Mouse (Mus musculus): ENCODE results near the gene Ccdc134. TPM values are rescaled to one million over a fixed set of nuclear protein-coding genes. Genes with fewer than 3 reads are reported as not detected.
A peak's percentile ranks its signal among the peaks of the same experiment; 100 is the strongest.

Gene Ccdc134
- polyA plus RNA-seq, 1 experiment from 2014 or later: 22.9 TPM

DNA sequence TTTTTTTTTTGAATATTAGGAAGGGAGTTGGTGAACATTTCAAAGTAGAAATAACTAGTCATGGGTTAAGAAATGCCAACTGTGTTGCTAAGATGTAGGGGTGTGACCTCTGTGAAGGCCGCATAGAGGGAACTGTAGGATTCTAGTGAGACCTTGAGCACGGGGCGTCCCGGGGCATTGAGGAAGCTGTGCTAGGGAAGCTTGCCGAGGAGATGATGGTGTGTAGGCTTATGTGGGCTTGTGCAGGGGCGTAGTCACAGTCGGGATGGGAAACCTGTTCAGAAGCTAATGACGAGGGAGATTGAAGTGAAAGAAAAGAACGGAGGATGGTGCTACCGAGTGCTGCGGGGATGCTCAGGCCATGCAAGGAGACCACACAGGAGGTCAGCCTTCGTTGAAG lies 24.3 kb downstream of the Ccdc134 start:
- 90% methylated on average over 12 of the region's 12 CpGs for WGBS
- H3K27ac ChIP-seq: 0 out of 2 replicates have a peak overlapping the region, but pooled peaks have one; percentile 4
- no peak for DNase-seq (ENCODE audit: extremely low spot score, low spot score)
- peaks cover 73% of the 10 kb centered on the region for H3K36me3 ChIP-seq (replicated peaks)
- H3K4me1 ChIP-seq: peaks cover 43% of the 10 kb centered on the region
- H3K4me3 ChIP-seq: no peak overlapping the region
- no peaks in the 10 kb centered on the region for H3K9me3 ChIP-seq
- no peaks in the 10 kb centered on the region for H3K27me3 ChIP-seq (ENCODE audit: poor library complexity, severe bottlenecking)

GRCm38 (mm10) chr15:82152435-82152834 lies 24.7 kb downstream of the Ccdc134 start:
- DNase-seq (ENCODE audit: extremely low spot score, low spot score): no peak
- Histone ChIP-seq H3K4me1 (peaks cover 47% of the 10 kb centered on the region), H3K9me3 (no peaks in the 10 kb centered on the region), H3K27me3 (ENCODE audit: poor library complexity, severe bottlenecking) (no peaks in the 10 kb centered on the region), H3K4me3 (no peak overlapping the region), H3K36me3 (replicated peaks) (peaks cover 77% of the 10 kb centered on the region), H3K27ac (0 out of 2 replicates have a peak overlapping the region, but pooled peaks have one; percentile 4)
- 88% methylated on average over 7 of the region's 7 CpGs for WGBS

DNA sequence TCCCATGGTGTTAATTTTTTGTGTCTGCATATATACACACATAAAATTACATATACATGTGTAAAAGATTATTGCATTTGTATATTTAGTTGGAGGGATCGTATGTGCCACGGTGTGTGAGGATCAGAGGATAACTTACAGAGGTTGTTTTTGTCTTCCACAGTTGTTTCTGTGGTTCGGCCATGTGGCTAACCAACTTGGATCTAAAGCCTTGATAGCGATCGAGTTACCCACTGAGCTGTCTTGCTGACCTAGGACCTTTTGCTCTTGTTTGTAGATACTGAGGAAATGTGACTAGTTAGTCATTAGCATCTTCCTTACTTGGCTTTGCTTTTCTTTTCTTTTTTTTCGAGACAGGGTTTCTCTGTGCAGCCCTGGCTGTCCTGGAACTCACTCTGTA lies 28.6 kb downstream of the Ccdc134 start:
- Histone ChIP-seq H3K9me3 (no peaks in the 10 kb centered on the region), H3K36me3 (replicated peaks) (peaks cover 77% of the 10 kb centered on the region)
- WGBS: 94% methylated on average over 6 of the region's 6 CpGs

GRCm38 (mm10) chr15:82156902-82157301 lies 29.2 kb downstream of the Ccdc134 start:
- Histone ChIP-seq H3K4me1 (peaks cover 67% of the 10 kb centered on the region), H3K36me3 (replicated peaks) (peaks cover 72% of the 10 kb centered on the region), H3K9me3 (no peaks in the 10 kb centered on the region), H3K4me3 (no peak overlapping the region), H3K27ac (no peak overlapping the region), H3K27me3 (ENCODE audit: poor library complexity, severe bottlenecking) (no peaks in the 10 kb centered on the region)
- WGBS: 89% methylated on average over 10 of the region's 10 CpGs
- DNase-seq (ENCODE audit: extremely low spot score, low spot score): no peak

More for the DNA sequence above, 28.6 kb downstream of the Ccdc134 start:
- Histone ChIP-seq H3K4me1 (peaks cover 64% of the 10 kb centered on the region), H3K4me3 (no peak overlapping the region), H3K27ac (no peak overlapping the region), H3K27me3 (ENCODE audit: poor library complexity, severe bottlenecking) (no peaks in the 10 kb centered on the region)
- no peak for DNase-seq (ENCODE audit: extremely low spot score, low spot score)

GRCm38 (mm10) chr15:82158243-82159035 lies 30.7 kb downstream of the Ccdc134 start:
- no peak overlapping the region; the same call in 1 of the 2 replicates for H3K4me3 ChIP-seq
- no peaks in the 10 kb centered on the region for H3K27me3 ChIP-seq (ENCODE audit: poor library complexity, severe bottlenecking)
- H3K9me3 ChIP-seq: no peaks in the 10 kb centered on the region
- DNase-seq (ENCODE audit: extremely low spot score, low spot score): no peak
- peaks cover 57% of the 10 kb centered on the region for H3K36me3 ChIP-seq (replicated peaks)
- peaks cover 62% of the 10 kb centered on the region for H3K4me1 ChIP-seq
- WGBS: 79% methylated on average over 17 of the region's 17 CpGs
- 0 out of 2 replicates have a peak overlapping the region, but pooled peaks have one; percentile 15 for H3K27ac ChIP-seq

DNA sequence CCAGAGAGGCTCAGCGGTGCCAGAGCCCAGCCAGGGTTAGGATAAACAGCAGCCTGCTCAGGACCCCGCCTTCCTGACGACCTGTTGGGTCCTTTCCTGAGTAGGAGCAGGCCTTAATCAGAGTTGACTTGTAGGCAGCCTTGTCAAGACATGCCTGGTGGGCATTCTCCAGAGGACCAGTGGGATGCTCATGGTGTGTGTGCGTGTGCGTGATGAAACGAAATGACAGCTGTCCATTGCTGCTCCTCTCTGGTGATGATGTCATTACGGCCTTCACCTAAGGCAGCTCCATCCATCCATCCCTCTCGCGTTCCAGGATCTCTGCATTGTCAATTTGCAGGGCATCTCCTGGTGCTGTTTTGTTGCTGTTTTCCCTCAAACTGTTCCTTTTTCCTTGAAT lies 31.7 kb downstream of the Ccdc134 start:
- H3K4me1 ChIP-seq: peaks cover 69% of the 10 kb centered on the region
- 87% methylated on average over 9 of the region's 9 CpGs for WGBS
- H3K4me3 ChIP-seq: no peak overlapping the region
- no peaks in the 10 kb centered on the region for H3K27me3 ChIP-seq (ENCODE audit: poor library complexity, severe bottlenecking)
- no peak for DNase-seq (ENCODE audit: extremely low spot score, low spot score)
- no peaks in the 10 kb centered on the region for H3K9me3 ChIP-seq
- no peak overlapping the region for H3K27ac ChIP-seq
- H3K36me3 ChIP-seq (replicated peaks): peaks cover 47% of the 10 kb centered on the region

- Histone ChIP-seq H3K36me3 (replicated peaks) (peaks cover 32% of the 10 kb centered on the region), H3K4me1 (peaks cover 75% of the 10 kb centered on the region), H3K27me3 (ENCODE audit: poor library complexity, severe bottlenecking) (no peaks in the 10 kb centered on the region), H3K4me3 (no peak overlapping the region), H3K27ac (no peak overlapping the region), H3K9me3 (no peaks in the 10 kb centered on the region)
- no peak for DNase-seq (ENCODE audit: extremely low spot score, low spot score)
- WGBS: 89% methylated on average over 11 of the region's 11 CpGs
These were observed 33.3 kb downstream of the Ccdc134 start for GRCm38 (mm10) chr15:82160731-82161640.

DNA sequence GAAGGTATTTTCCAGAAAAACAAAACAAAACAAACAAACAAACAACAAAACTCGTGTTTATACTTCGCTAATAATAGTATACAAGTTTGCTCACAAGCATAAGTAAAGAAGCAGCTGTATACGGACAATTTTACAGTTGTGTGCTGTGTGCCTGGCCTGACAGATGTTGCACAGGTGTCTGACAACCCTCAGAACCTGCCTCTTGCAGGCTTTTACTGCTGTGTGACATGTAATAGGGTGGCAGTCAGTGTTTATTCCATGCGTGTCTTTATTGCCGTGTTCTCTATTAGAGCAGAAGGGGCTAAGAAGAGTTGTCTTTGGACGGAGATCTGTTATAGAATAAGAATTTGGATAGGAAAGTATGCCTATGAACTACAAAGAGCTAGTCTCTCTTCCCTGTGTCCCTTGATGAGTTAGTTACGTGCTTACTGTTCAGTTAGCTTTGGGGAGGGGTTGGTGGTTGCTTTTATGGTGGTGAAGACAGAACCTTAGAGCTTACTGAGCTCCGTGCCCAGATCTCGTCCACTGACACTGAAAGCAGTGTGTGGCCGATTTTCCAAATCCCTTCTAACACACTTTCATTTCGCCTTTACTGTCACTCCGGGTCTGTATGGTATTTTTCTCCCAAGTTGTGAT lies 34.4 kb downstream of the Ccdc134 start:
- H3K36me3 ChIP-seq (replicated peaks): peaks cover 21% of the 10 kb centered on the region
- WGBS: 92% methylated on average over 12 of the region's 12 CpGs
- no peak overlapping the region for H3K27ac ChIP-seq
- no peaks in the 10 kb centered on the region for H3K9me3 ChIP-seq
- no peak overlapping the region for H3K4me3 ChIP-seq
- no peak for DNase-seq (ENCODE audit: extremely low spot score, low spot score)
- peaks cover 85% of the 10 kb centered on the region for H3K4me1 ChIP-seq
- H3K27me3 ChIP-seq (ENCODE audit: poor library complexity, severe bottlenecking): no peaks in the 10 kb centered on the region

DNA sequence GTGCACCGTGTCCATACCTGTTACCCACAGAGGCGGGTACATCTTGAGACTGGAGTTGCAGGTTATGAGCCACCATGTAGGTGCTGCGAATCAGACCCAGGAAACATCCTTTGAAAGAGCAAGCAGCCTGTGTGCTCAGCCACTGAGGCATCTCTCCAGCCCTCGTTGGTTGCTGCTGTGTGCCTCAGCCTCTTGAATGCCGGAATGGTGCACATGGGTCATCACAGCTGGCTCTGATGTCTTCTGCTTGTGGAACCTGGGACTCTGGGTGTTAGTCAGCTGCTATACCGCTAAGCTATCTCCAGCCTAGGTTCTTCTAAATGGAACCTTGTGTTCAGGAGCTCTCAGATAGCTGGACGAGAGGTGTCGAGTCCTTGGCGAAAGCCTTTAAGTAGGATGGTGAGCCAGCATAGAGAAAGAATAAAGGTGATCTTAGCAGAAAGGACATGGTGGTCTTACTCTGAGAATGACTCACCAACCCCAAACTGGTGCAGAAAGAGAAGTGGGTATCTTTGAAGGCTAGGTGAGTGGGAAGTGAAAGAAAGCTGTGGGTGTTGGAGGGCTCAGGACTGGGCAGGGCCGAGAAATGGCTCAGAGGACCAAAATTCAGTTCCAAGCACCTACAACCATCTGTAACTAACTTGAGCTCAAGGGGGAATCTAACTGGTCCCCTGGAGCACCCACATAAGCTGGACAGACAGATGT lies 35.8 kb downstream of the Ccdc134 start:
- WGBS: 88% methylated on average over 10 of the region's 10 CpGs
- DNase-seq (ENCODE audit: extremely low spot score, low spot score): no peak
- peaks cover 15% of the 10 kb centered on the region for H3K36me3 ChIP-seq (replicated peaks)
- H3K27ac ChIP-seq: peak overlapping the region; percentile 62
- H3K9me3 ChIP-seq: no peaks in the 10 kb centered on the region
- H3K27me3 ChIP-seq (ENCODE audit: poor library complexity, severe bottlenecking): no peaks in the 10 kb centered on the region
- peaks cover 86% of the 10 kb centered on the region for H3K4me1 ChIP-seq
- no peak overlapping the region for H3K4me3 ChIP-seq

DNA sequence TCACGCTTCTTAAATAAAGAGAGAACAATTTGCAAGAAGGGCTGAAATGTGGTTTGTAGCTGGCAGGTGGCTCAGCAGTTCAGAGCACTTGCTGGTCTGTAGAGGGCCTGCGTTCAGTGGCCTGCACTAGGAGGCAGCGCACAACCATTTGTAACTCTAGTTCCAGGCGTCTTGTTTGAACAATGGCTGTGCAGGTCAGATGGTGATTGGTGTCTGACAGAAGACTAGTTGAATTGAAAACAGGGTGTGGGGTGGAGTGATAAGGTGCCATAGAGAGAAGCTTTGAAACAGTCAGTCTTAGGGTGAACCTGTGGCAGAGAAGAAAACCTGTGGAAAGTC lies 36.3 kb downstream of the Ccdc134 start:
- Histone ChIP-seq H3K4me1 (peaks cover 82% of the 10 kb centered on the region), H3K27me3 (ENCODE audit: poor library complexity, severe bottlenecking) (no peaks in the 10 kb centered on the region), H3K9me3 (no peaks in the 10 kb centered on the region), H3K4me3 (no peak overlapping the region), H3K36me3 (replicated peaks) (peaks cover 15% of the 10 kb centered on the region), H3K27ac (peak overlapping the region; percentile 62; the same call in 1 of the 2 replicates)
- 65% methylated on average over 4 of the region's 4 CpGs for WGBS
- no peak for DNase-seq (ENCODE audit: extremely low spot score, low spot score)

DNA sequence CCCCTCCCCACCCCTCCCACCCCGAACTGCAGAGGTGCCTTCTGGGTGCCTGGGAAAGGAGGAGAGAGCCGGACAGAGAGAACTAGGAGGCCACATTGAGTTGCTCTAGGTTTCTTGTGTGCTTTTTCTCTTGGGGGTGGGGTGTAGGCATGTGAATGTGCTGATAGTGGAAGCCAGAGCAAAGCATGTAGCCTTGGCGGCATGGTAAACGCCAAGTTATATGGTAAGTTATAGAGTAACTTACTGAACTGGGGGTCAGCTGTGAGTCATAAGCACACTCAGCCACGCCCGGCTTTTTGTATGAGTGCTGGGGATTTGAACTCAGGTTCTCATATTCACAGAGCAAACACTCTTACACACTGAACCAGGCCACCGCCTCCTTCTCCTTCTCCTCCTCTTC lies 36.8 kb downstream of the Ccdc134 start:
- H3K4me3 ChIP-seq: no peak overlapping the region
- H3K4me1 ChIP-seq: peaks cover 77% of the 10 kb centered on the region
- peak overlapping the region; percentile 62; the same call in 1 of the 2 replicates for H3K27ac ChIP-seq
- no peaks in the 10 kb centered on the region for H3K27me3 ChIP-seq (ENCODE audit: poor library complexity, severe bottlenecking)
- peaks cover 20% of the 10 kb centered on the region for H3K36me3 ChIP-seq (replicated peaks)
- no peaks in the 10 kb centered on the region for H3K9me3 ChIP-seq
- WGBS: 82% methylated on average over 7 of the region's 7 CpGs
- no peak for DNase-seq (ENCODE audit: extremely low spot score, low spot score)

All from forebrain, embryonic 10.5 days (tissue).